Mouse (Mus musculus) inflammation-experienced regulatory T-cells, adult 6 months (primary cell): ENCODE measurements around the gene D630003M21Rik. TPM values are rescaled to one million over a fixed set of nuclear protein-coding genes. Genes with fewer than 3 reads are reported as not detected.
A peak's percentile ranks its signal among the peaks of the same experiment; 100 is the strongest.

Experiments used
- ATAC-seq: one replicate; pipeline ENCODE4 v1.8.0; 2017
- polyA plus RNA-seq, 3 experiments: library from polyadenylated mRNA; unstranded; fragments of 100-300 nt; shearing (Covaris generic); gene quantifications; one replicate each; pipeline ENCODE4 v1.2.1; 2017

Gene D630003M21Rik
- polyA plus RNA-seq, 3 experiments from 2014 or later = not detected

GRCm38 (mm10) chr2:158193611-158194336 lies 35.2 kb downstream of the D630003M21Rik start:
- no peak for ATAC-seq

DNA sequence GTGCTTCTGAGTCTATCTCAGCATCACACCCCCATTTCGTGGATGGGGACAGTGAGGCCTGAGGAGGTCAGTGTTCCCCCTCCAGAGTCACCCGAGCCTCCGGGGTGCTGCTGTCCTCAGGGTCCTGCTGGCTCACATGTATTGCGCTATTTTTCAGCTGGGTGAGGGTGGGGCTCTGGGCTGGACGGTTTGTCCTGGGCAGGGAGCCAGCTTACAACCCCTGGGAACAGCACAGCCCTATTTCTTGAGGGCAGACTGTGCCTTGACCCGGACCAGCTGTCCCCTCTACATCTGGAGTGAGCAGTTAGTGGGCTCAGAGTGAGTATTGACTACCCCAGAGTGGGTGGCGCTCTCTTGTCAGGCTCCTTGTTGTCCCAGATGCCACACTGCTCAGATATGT lies 37.9 kb downstream of the D630003M21Rik start:
- no peak for ATAC-seq

DNA sequence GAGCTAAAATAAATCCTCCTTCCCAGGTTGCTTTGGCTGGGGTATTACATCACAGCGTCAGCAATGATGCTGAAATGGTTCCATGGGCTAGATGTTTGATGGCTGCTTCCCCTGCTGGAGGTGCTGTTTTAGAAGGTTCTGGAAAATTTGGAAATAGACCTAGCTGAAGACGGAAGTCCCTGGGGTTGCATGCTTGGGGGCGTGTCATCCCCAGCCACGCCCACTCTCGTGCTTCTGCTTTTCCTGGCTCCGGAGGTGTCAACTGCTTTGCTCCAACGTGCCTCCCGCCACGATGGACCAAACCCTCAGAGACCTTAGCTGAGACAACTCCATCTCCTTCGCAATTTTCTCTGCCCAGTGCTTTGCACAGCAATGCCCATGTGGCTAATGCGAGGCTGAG lies 39.6 kb downstream of the D630003M21Rik start:
- ATAC-seq = no peak

GRCm38 (mm10) chr2:158186206-158186871 lies 42.7 kb downstream of the D630003M21Rik start:
- ATAC-seq = no peak

GRCm38 (mm10) chr2:158183266-158183665 lies 45.8 kb downstream of the D630003M21Rik start:
- no peak for ATAC-seq

- no peak for ATAC-seq
Measured at GRCm38 (mm10) chr2:158181932-158182331, 47.1 kb downstream of the D630003M21Rik start.

- ATAC-seq = no peak
Measured at GRCm38 (mm10) chr2:158180797-158181196, 48.2 kb downstream of the D630003M21Rik start.

DNA sequence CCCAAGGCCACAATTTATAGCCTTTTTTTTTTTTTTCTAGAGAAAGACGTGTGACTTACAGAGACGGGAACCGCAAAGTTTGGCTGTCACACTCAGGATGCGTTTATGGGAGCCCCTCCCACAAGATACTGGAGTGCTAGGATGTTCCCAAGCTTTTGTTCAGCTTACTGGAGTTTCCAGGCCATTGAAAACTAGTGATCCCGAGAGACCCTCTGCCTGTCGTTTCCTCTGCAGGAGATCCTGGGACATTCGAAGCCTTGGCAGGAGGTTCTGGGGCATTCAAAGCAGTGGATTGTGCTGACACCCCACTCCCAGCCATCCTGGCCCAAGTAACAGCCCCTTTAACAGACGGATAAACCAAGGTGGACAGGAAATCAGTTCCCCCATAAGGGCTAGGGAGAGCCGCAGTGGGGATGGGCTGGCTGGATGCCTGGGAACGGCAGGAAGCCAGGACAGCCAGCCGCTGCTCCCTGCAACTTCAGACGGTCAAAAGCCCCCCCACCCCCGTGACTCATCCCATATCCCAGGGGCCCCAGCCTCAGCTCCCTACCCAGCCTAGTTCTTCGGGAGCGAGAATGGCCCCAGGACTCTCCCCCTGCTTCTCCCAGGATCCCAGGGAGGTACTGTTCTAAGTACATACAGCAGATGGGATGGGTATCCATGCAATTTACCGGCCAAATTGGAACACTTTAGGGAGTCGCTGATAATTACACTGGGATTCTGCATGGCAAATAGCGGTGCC lies 49.5 kb downstream of the D630003M21Rik start:
- no peak for ATAC-seq

DNA sequence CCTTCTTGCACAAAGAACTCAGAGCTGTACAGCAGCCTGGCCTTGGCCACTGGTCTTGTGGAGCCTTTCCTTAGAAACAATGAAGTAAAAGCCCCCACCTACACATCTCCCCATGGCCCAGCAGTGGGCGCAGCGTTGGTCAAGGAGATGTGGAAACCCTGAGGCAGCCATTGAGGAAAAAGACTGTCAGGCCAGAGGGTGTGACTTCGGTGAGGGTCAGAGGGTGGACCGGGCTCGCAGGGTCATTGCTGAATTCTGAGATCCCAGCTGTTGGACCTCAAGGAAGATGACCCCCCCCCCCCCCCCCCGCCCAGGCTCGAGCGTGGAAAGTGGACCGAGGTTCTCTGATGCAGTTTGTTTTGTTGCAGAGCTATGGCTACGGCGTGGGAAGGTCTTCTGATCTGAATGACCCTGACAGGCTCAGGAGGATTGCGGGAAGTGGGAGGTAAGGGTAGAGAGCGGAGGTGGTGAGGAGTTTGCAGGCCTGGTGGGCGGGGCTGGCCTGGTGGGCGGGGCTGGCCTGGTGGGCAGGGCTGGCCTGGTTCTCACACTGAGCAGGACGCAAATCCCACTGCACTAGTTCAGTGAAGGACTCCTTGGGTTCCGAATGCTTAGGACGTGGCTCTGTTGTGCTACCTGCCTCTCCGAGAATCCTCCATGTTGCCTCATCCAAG lies 50.2 kb downstream of the D630003M21Rik start:
- ATAC-seq = peak; percentile 58

DNA sequence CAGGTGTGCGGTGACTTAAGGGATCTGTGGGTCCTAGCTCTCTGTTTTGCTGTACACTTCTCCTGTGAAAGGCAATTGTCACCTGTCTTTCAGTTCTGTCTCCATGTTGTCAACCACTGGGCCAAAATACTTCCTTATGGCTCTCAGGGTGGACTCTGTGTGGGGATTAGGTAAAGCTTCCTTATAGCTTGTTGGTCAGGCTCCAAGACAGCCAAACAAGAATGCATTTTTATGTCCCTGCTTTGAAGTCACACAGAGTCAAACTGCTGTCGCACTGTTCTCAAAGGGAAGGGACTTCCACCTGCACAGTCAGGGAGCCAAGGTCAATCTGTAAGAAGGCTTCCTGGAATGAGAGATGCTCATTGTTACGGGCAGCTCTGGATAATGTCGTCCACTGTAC lies 50.9 kb downstream of the D630003M21Rik start:
- ATAC-seq = no peak

GRCm38 (mm10) chr2:158177574-158177973 lies 51.4 kb downstream of the D630003M21Rik start:
- no peak for ATAC-seq

- no peak for ATAC-seq
Measured at GRCm38 (mm10) chr2:158176763-158177162, 52.3 kb downstream of the D630003M21Rik start.

DNA sequence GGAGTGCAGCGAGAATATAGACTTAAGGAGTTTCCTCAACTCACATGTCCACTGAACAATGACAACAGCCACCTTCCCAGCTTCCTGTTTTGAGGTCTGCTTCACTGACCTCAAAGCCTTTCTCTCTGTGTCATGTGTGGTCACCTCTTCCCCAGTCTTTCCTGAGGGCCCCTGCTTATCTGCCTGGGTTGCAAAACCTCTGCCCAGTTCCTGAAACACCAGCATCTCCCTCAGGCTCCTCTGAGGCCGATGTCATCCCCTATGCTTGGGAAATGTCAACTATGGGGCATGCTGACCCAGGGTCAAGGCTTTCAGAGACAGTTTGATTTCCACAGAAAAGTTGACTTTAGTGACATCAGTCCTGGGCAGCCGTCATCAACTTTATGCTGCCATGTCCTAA lies 53.6 kb downstream of the D630003M21Rik start:
- ATAC-seq = no peak

DNA sequence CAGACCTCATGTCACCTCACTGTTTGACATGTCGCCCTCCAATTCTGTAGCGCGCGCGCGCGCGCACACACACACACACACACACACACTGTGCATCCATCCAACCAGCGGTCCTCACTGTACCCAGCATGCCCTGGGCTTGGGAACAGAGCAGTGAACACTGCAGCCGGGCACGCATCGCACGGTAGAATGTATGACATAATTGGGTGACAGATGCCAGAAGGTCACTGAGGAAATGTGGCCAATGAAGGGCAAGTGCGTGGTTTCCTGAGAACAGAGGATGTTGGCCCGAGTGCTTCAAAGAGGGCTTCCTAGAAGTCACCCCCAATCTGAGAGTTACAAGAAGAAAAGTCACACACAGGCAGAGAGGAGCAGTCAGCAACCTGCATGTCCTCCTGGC lies 54.1 kb downstream of the D630003M21Rik start:
- ATAC-seq = peak; percentile 66

DNA sequence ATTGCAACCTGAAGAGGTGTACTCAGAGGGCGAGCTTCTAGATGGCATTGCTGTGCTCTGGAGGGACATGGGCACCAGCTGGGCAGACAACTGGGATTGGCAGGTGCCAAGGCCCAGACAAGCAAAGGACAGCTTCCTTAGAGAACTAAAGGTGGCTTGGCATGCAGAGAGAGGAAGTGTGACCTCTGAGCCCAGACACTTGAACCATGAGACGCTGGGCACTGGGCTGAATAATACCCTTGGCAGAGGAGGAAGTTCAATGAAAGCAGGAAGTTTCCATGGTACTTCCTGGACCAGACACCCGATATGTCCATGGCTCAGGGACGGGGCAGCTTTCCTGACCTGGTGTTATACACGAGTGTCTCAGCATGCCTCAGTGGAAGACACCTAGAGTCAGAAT lies 54.6 kb downstream of the D630003M21Rik start:
- ATAC-seq = no peak

- no peak for ATAC-seq
Measured at GRCm38 (mm10) chr2:158170394-158170793, 58.6 kb downstream of the D630003M21Rik start.

GRCm38 (mm10) chr2:158169771-158170170 lies 59.3 kb downstream of the D630003M21Rik start:
- ATAC-seq = no peak

DNA sequence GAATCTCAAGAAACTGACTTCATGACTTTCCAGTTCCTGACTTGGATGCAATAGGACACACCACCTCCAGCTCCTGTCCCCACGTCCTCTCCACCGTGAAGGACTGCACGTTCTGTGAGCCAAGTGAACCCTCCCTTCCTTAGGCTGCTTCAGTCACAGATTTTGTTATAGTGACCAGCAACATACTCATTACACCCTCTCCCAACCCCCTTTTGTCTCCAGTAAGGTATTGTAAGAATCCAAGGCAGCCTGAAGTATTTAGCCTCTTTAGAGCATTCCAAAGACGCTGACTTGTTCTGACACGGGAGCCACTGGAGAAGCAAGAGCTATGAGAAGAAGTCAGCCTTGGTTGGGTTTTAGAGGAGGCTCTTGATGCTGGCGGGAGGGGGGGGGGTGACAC lies 59.7 kb downstream of the D630003M21Rik start:
- ATAC-seq = no peak

DNA sequence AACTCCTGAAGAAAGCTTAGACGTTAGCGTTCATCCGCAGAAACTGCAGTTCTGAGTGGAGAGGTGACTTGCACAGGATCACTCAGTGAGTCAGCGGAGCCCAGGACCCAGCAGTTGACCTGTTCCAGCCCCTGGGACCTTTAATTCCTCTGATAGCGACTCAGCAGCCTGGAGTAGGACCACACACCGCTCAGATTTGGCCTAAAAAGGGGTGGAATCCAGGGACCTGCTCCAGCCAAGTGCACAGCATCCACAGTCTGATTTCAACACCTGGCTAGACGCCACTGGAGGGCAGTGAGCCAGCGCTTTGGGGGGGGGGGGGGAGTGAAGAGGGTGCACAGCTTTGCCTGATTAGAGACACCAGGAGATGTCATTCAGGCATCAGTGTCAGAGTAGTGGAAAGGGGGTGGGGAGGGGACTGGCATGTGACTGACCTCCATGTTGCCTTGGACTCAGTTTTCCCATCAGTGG lies 60.2 kb downstream of the D630003M21Rik start:
- ATAC-seq = no peak

GRCm38 (mm10) chr2:158167496-158168205 lies 61.4 kb downstream of the D630003M21Rik start:
- ATAC-seq = no peak

DNA sequence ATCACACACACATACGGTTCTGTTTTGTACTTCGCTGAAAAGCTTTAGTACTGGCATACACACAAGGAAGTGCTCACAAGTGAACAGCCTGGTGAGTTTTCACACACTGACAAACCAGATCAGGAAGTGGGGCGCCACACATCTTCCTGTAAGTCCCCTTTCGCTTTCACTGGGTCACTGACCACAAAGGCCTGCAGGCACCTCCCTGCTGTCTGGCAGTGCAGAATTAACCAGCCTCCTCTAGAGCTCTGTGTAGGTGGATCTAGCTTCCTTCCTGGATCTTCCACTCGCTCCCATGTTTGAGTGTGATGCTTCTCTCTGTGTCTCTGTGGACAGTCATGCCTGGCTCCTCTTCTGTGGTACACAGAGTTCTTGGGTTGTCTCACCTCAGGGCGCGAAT lies 62.4 kb downstream of the D630003M21Rik start:
- peak; percentile 93 for ATAC-seq

- ATAC-seq = no peak
Measured at GRCm38 (mm10) chr2:158165776-158166175, 63.2 kb downstream of the D630003M21Rik start.
